Mouse (Mus musculus) midbrain, embryonic 15.5 days (tissue): ENCODE data around the gene Mrpl10. TPM values are rescaled to one million over a fixed set of nuclear protein-coding genes. Genes with fewer than 3 reads are reported as not detected.

Experiments used
- ATAC-seq: fragments of 200-750 bp; cut with Nextera tagmentation; replicated peaks from 2 replicates; pipeline ENCODE4 v1.8.0; 2017; ENCODE audit warnings: moderate TSS enrichment
- H3K27ac ChIP-seq: fragments of 300-500 bp; sonication (generic); 2 replicates; pipeline ENCODE4 v1.5.1; 2015; ENCODE audit warnings: mild to moderate bottlenecking, inconsistent platforms
- H3K27me3 ChIP-seq: fragments of 300-500 bp; sonication (generic); replicated peaks from 2 replicates; pipeline ENCODE4 v1.6.1; 2015; ENCODE audit warnings: inconsistent platforms
- H3K36me3 ChIP-seq: fragments of 300-500 bp; sonication (generic); replicated peaks from 2 replicates; pipeline ENCODE4 v1.6.1; 2015; ENCODE audit warnings: inconsistent platforms
- H3K4me1 ChIP-seq: fragments of 300-500 bp; sonication (generic); 2 replicates; pipeline ENCODE4 v1.6.1; 2015; ENCODE audit warnings: inconsistent platforms
- H3K4me2 ChIP-seq: fragments of 300-500 bp; sonication (generic); 2 replicates; pipeline ENCODE4 v1.6.1; 2015; ENCODE audit warnings: inconsistent platforms, mild to moderate bottlenecking, moderate library complexity
- H3K4me3 ChIP-seq: fragments of 300-500 bp; sonication (generic); 2 replicates; pipeline ENCODE4 v1.5.1; 2015; ENCODE audit warnings: mild to moderate bottlenecking, inconsistent platforms
- H3K9ac ChIP-seq: fragments of 300-500 bp; sonication (generic); 2 replicates; pipeline ENCODE4 v1.6.1; 2015; ENCODE audit warnings: mild to moderate bottlenecking, inconsistent platforms
- H3K9me3 ChIP-seq: fragments of 300-500 bp; sonication (generic); 2 replicates; pipeline ENCODE4 v1.6.1; 2016; ENCODE audit warnings: inconsistent platforms
- WGBS: fragments of 180-500 bp; shearing (Covaris S2); methylation state at CpG from one replicate; pipeline ENCODE4 v1.1.7; 2015; ENCODE audit warnings: mixed read lengths; 5-methylcytosine and 5-hydroxymethylcytosine counted together
- polyA plus RNA-seq: library from polyadenylated mRNA; unstranded; fragments of >200 nt; fragmentation: Nextera tagmentation; extraction: Ambion mirVana; gene quantifications from 2 replicates; pipeline ENCODE4 v1.2.1, GENCODE M21; 2015

Mrpl10 gene
- 54.5 and 60.2 TPM in 2 replicates for polyA plus RNA-seq

DNA sequence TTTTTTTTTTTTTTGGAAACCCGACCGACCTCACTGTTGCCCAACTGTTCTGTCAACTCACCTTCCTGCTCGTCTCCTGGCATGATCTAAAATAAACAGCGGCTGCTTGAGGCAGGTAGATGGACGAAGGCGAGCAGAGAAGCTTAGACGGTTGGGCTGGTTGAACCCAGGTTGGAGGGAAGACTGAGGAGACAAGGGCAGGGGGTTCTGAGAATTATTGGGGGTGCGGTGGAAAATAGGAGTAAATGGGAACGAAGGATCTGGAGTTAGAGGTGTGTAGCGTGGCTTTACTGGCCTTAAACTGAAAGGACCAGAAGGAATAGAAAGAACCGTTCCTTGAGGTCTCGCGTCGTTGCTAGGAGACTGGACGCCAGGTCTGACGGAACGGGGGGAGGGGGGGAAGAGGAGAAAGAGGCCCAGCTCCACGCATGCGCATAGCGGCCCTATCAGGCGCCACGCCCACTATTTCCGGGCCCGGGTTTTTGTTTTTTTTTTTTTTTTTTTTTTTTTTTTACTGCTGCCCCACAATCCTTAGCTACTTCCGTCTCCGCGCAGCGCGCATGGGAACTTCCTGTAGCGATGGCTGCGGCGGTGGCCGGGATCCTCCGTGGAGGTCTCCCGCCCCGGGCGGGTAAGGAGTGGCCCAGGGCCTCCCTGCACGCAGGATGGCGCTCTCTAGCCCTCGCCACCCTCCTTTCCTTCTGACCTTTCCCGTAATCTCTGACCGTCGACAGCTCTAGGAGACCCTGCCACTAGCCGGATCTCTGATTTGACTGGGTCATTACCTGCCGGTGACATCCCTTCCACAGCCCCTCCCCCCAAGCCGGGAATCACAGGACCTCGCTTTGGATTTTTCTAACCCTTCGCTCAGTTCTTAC is at the start of gene Mrpl10, which contains the start of gene Lrrc46:
Gene Mrpl10 (plus strand): TSS at position 539 of the 878 bp plus-strand sequence.
Gene Lrrc46 (minus strand): TSS at position 386 of the 878 bp plus-strand sequence.
- ATAC-seq = peak; percentile 95
- H3K36me3 ChIP-seq = no peaks in the 10 kb centered on the region
- WGBS = under 1% methylated on average over 48 of the region's 48 CpGs
- peaks cover 15% of the 10 kb centered on the region for H3K4me1 ChIP-seq
- H3K27me3 ChIP-seq = no peaks in the 10 kb centered on the region
- peak within 1 kb of the TSS; percentile 97 for H3K9ac ChIP-seq
- H3K9me3 ChIP-seq = no peaks in the 10 kb centered on the region
- peak within 1 kb of the TSS; percentile 75 for H3K4me2 ChIP-seq
- H3K4me3 ChIP-seq = peak within 1 kb of the TSS; percentile 91
- peak within 1 kb of the TSS; percentile 86 for H3K27ac ChIP-seq

DNA sequence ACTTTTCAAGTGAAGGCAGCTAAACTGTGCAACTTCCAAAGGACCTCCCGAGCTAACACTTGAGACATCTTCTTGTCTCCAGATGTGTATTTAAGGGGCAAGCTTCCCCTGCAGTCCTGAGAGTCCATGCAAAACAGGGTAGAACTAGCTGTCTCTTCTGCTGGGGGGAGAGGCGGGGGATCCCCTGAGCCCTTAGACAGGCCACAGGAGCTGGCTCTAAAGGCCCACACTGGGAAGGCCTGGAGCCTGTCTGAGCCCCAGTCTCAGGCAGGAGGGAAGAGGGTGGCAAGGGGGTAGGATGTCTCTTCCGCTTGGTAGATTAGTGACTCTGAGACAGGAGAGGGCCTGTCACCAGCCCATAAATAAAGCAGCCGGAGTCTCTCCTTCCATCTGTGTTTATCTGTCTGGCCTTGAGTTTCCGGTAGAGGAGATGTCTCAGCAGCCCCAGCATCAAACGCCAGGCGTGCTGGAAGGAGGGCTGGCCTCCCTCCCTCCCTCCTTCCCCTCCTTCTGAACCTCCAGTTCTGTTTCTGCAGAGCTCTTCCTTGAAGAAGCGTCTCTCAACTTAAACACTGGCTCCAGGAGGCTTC is 48.5 kb upstream of the Mrpl10 start:
- Histone ChIP-seq H3K4me2 (no peak overlapping the region), H3K36me3 (no peaks in the 10 kb centered on the region), H3K9me3 (no peaks in the 10 kb centered on the region), H3K4me3 (no peak overlapping the region), H3K9ac (no peak overlapping the region), H3K27ac (no peak overlapping the region), H3K27me3 (0 out of 2 replicates have a peak, but pooled peaks cover 6% of the 10 kb centered on the region), H3K4me1 (peaks cover 19% of the 10 kb centered on the region)
- 55% methylated on average over 8 of the region's 8 CpGs for WGBS
- ATAC-seq = no peak

DNA sequence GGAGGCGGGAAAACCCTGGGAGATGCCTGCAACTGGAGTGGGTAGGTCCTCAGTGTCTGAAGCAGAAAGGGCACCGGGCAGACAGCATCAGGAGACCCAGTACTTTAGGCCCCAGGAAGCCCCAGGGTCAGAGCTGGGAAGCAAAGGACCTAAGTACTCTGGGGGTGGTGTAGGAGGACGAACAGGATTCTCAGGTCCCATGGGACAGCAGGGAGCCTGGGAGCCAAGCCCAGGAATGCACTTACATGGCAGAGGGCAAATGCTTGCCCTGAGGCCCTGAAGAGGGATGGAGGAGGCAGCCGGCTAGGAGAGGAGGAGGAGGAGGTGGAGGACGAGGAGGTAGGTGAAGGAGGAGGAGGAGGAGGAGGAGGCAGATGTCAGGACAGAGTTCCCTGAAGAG is 46.3 kb upstream of the Mrpl10 start:
- H3K4me2 ChIP-seq = no peak overlapping the region
- no peak for ATAC-seq
- WGBS = 20% methylated on average over 5 of the region's 5 CpGs

DNA sequence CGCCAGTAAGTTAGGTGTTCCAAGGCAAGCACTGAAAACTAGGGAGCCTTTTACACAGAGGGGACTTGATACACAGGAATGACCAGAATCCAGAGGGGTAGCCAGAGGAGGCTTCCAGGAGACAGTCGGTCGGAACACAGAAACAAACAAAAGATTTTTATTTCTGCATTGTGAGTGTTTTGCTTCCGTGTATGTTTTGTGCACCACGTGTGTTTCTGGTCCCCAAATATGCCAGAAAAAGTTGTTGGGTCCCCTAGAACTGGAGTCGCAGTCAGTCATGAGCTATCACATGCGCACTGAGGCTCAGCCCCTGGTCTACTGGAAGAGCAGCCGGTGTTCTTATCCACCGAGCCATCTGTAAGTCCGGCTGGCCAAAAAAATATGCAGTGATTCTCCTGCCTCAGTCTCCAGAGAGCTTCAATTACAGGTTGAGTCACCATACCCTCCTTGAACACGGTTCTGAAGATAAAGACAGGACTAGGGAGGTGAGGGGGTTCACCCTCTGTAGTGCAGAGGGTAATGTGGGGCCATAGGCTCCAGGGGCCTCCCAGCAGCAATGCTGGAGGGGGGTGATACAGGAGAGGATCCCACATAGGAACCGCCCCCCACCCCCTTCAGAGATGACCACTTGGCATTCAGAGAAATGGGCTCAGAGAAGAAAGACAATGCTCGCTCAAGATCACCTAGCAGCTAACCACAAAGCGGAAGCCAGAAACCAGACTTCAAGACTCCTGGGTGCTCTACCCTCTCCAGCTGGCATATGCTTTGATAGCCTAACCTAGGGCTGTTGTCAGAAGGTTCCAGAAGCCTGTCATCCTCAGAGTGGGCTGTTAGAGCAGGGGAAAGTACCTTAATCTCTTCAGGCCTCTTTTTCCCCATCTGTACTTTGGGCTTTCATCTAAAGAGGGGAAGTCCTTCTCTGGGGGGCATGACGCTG is 45.3 kb upstream of the Mrpl10 start:
- Histone ChIP-seq H3K36me3 (no peaks in the 10 kb centered on the region), H3K27me3 (no peaks in the 10 kb centered on the region), H3K27ac (no peak overlapping the region), H3K4me2 (no peak overlapping the region), H3K9ac (no peak overlapping the region), H3K4me3 (no peak overlapping the region), H3K4me1 (peaks cover 13% of the 10 kb centered on the region), H3K9me3 (no peaks in the 10 kb centered on the region)
- no peak for ATAC-seq
- 79% methylated on average over 15 of the region's 15 CpGs for WGBS

More for the DNA sequence above, 46.3 kb upstream of the Mrpl10 start:
- Histone ChIP-seq H3K9ac (no peak overlapping the region), H3K4me3 (no peak overlapping the region), H3K36me3 (no peaks in the 10 kb centered on the region), H3K4me1 (peaks cover 13% of the 10 kb centered on the region), H3K9me3 (no peaks in the 10 kb centered on the region), H3K27me3 (no peaks in the 10 kb centered on the region), H3K27ac (no peak overlapping the region)

DNA sequence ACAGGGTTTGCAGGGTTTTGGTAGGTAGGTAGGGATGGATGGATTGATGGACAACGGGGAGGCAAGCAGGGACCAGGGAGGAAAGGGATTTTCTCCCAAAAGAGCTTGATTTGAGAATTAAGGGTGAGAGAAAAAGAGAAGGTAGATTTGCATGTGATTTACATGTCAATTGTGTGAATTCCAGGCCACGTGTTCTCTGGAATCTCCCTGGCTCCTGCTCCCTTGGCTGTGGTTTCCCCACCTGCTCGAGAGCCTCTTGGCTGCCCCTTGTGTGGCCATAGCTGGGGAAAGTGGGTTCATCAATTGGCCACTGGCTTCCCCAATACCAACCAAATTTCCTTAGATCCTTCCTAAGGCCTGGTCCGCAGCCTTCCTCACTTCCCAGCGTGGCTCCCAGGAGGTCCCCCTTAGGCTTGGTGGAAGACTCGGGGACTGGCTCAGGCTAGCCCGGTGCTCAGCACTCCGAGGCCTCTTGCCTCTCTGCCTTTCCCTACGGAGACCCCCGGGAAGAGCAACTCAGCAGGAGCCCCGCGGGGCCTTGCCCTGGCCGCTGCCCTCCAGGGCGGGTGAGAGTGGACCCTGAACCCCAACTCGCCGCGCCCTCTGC is 44.5 kb upstream of the Mrpl10 start:
- Histone ChIP-seq H3K27ac (no peak overlapping the region; the same call in 1 of the 2 replicates), H3K36me3 (no peaks in the 10 kb centered on the region), H3K4me1 (peaks cover 13% of the 10 kb centered on the region), H3K4me3 (peak overlapping the region; percentile 26), H3K27me3 (no peaks in the 10 kb centered on the region), H3K9ac (peak overlapping the region; percentile 41), H3K9me3 (no peaks in the 10 kb centered on the region), H3K4me2 (peak overlapping the region; percentile 52)
- WGBS = 8% methylated on average over 17 of the region's 17 CpGs
- ATAC-seq = 0 out of 2 replicates have a peak, but pooled peaks have one; percentile 17

DNA sequence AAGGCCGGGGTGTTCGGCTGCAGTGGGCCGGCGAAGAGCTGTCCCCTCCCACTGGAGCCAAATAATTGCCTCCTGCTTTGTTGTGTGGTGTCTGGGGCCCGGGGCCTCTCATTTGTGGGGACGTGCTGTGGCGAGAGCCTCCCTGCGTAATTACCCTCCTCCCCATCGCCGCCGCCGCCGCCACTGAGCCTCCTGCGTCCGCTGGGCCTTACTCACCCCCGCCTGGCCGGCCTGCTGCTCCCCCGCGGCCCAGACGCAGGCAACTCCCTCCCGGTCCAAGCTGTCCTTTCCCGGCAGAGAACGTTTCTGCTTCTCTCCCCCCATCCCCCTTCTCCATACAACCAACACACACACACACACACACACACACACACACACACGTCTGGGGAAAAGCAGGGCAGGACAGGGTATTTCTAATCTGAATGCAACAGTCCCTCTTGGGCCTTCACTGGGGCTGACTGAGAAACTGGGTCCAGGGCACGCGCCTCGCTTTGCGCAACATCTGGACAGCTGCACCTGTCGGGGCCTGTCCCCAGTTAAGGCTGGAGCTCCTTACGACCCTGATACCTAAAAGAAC is 43.9 kb upstream of the Mrpl10 start:
- WGBS = 5% methylated on average over 30 of the region's 30 CpGs
- H3K4me1 ChIP-seq = peaks cover 13% of the 10 kb centered on the region
- H3K9me3 ChIP-seq = no peaks in the 10 kb centered on the region
- peak overlapping the region; percentile 26 for H3K4me3 ChIP-seq
- H3K36me3 ChIP-seq = no peaks in the 10 kb centered on the region
- no peaks in the 10 kb centered on the region for H3K27me3 ChIP-seq
- peak overlapping the region; percentile 41 for H3K9ac ChIP-seq
- peak overlapping the region; percentile 52 for H3K4me2 ChIP-seq
- H3K27ac ChIP-seq = no peak overlapping the region; the same call in 1 of the 2 replicates
- peak; percentile 14; the same call in 1 of the 2 replicates for ATAC-seq

DNA sequence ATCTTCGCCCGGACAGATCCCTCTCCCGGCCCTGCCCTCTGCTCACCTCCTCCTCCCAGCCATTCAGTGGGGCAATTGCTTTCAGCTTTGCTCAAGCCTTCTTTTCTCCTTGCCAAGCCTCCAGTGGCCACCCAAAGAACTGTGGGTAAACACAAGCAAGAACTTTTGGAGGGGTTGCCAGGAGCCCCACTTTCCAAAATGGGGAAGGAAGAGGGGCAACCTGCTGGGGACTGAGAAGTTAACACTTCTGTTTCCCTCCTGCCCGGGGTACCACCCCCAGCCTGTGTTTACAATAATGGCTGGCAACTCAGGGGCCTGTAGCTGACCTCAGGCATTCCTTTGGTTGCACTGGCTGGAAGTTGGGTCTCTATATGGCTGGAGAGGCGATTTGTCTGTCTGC is 38.2 kb upstream of the Mrpl10 start:
- H3K27me3 ChIP-seq = no peaks in the 10 kb centered on the region
- 37% methylated on average over 5 of the region's 5 CpGs for WGBS
- H3K36me3 ChIP-seq = no peaks in the 10 kb centered on the region
- H3K27ac ChIP-seq = no peak overlapping the region
- no peaks in the 10 kb centered on the region for H3K4me1 ChIP-seq
- no peaks in the 10 kb centered on the region for H3K9me3 ChIP-seq
- no peak for ATAC-seq
- no peak overlapping the region for H3K4me2 ChIP-seq
- no peak overlapping the region for H3K4me3 ChIP-seq
- H3K9ac ChIP-seq = no peak overlapping the region

DNA sequence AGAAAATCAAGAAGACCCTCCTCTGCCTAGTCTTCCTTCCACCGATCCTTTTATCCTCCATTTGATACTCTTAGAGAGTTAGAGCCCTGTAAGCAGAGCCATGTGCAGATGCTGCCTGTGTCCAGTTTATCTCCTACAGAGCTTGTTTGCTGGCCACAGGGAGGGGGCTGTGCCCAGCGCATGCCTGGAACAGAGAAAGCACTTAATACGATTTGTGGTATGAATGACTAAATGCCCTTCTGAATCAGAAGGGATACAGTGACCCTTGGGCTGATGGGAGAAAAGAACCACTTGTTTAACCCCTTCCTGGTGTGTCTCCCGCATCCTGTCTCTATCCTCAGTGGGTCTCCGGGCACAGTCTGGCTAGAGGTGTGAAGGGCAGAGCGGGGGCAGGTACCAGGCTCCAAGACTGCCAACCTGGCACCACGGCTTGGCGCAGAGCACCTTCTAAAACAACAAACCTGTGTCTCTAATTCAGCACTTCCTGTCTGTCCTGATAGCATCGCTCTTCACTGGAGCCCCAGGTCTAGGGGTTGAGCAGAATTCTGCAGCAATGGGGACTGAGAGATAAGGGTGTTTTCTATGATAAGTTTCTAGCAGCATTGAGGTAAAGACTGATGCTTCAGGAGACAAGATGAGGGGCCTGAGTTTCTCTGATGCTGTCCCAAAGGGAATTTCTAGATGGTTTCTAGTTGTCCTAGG is 34.1 kb upstream of the Mrpl10 start:
- H3K4me3 ChIP-seq = no peak overlapping the region
- ATAC-seq = no peak
- H3K4me1 ChIP-seq = no peaks in the 10 kb centered on the region
- H3K9ac ChIP-seq = no peak overlapping the region
- H3K27me3 ChIP-seq = peaks cover 8% of the 10 kb centered on the region; the same call in 1 of the 2 replicates
- 70% methylated on average over 9 of the region's 9 CpGs for WGBS
- no peaks in the 10 kb centered on the region for H3K9me3 ChIP-seq
- no peak overlapping the region for H3K27ac ChIP-seq
- H3K36me3 ChIP-seq = no peaks in the 10 kb centered on the region
- H3K4me2 ChIP-seq = no peak overlapping the region

DNA sequence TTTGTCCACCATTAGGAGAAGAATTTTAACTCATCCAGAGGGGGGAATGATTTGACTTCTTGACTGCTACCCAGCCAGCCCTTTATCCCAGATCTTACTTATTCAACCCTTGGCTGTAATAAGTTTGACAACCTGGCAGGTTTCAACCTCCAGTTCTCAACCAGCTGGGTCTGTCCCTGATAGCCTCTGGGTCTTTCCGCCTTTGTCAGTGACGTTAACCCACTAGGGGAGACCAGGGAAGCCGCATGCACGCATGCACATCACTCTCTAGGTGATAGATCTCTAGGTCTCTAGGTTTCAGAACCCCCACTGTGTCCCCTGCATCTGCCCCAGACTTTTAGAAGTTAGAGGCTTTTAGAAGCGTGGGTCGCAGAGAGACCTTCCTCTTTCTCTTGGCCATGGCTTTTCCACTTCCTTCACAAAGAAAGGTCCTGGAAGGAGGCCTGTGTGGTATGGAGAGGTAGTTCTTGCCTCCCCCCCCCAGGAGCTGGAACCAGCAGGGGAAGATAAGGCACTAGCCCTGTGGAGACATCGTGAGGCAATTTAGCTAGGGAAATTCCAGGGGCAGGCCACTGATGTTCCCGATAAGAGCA is 32.1 kb upstream of the Mrpl10 start:
- H3K4me2 ChIP-seq = no peak overlapping the region
- no peak overlapping the region for H3K27ac ChIP-seq
- no peaks in the 10 kb centered on the region for H3K9me3 ChIP-seq
- WGBS = 71% methylated on average over 8 of the region's 8 CpGs
- peaks cover 8% of the 10 kb centered on the region; the same call in 1 of the 2 replicates for H3K27me3 ChIP-seq
- no peaks in the 10 kb centered on the region for H3K4me1 ChIP-seq
- H3K4me3 ChIP-seq = no peak overlapping the region
- H3K36me3 ChIP-seq = no peaks in the 10 kb centered on the region
- no peak for ATAC-seq
- H3K9ac ChIP-seq = no peak overlapping the region

DNA sequence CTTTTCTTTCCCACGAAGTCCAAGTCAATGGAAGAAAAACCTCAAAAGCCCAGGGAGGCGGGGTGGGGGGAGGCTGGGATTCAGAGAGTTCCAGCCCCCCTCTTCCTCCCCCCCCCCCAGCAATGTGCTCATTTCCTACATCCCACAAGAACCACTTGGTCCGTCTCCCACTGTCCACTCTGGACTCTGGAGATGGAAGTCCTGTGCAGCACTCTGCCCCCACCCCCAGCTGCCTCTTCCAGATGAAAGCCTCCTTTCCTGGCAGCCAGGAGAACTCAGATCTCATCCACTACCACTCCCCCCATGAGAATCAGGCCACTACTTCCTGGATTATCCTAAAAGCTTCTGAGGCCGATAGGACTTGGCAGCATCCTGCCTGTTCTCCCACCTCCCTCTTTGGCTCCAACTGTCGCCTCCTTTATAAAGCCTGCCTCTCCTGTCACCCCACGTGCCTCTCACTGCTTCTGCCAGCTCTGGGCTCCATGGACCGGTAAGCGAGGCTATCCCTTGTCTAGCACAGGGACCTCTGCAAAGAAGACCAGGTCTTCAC is 28.2 kb upstream of the Mrpl10 start, which contains the start of gene Sp6:
Gene Sp6 (plus strand): TSS at position 274 of the 550 bp plus-strand sequence.
- no peak for ATAC-seq

More for the DNA sequence above, 28.2 kb upstream of the Mrpl10 start, which contains the start of gene Sp6:
- no peak within 1 kb of the TSS for H3K4me3 ChIP-seq
- H3K4me2 ChIP-seq = no peak within 1 kb of the TSS
- peaks cover under 1% of the 10 kb centered on the region; the same call in 1 of the 2 replicates for H3K4me1 ChIP-seq
- H3K9ac ChIP-seq = no peak within 1 kb of the TSS
- no peak within 1 kb of the TSS for H3K27ac ChIP-seq
- no peaks in the 10 kb centered on the region for H3K9me3 ChIP-seq
- WGBS = 27% methylated on average over 8 of the region's 8 CpGs
- H3K36me3 ChIP-seq = no peaks in the 10 kb centered on the region
- H3K27me3 ChIP-seq = peaks cover 42% of the 10 kb centered on the region
